Mouse (Mus musculus) megakaryocyte, embryonic 14.5 days (primary cell): ENCODE results near the gene Rora. TPM values are rescaled to one million over a fixed set of nuclear protein-coding genes. Genes with fewer than 3 reads are reported as not detected.

Source experiments
- H3K27me3 ChIP-seq: replicated peaks from 2 replicates; pipeline ENCODE3; 2012; ENCODE audit warnings: inconsistent platforms
- H3K36me3 ChIP-seq: replicated peaks from 2 replicates; pipeline ENCODE3; 2012; ENCODE audit warnings: low read length, inconsistent platforms, mixed read lengths
- H3K4me1 ChIP-seq: 2 replicates; pipeline ENCODE4 v1.6.1; 2012; ENCODE audit warnings: inconsistent platforms
- H3K4me3 ChIP-seq: replicated peaks from 2 replicates; pipeline ENCODE3; 2012; ENCODE audit warnings: moderate library complexity, mild to moderate bottlenecking, inconsistent platforms
- H3K9me3 ChIP-seq: 2 replicates; pipeline ENCODE4 v1.6.1; 2012; ENCODE audit warnings: inconsistent platforms
- FLI1 ChIP-seq: IDR thresholded peaks from 2 replicates; pipeline ENCODE4 v1.6.1; 2012; ENCODE audit warnings: low read length, inconsistent platforms, mixed read lengths
- GATA1 ChIP-seq: IDR thresholded peaks from 3 replicates; pipeline ENCODE4 v1.6.1; 2012; ENCODE audit warnings: mixed read lengths, low read length, inconsistent platforms, borderline replicate concordance
- polyA plus RNA-seq: library from polyadenylated mRNA; stranded (reverse); fragments of >175 nt; gene quantifications from 2 replicates; pipeline ENCODE4 v1.2.3, GENCODE M21; 2012; ENCODE audit warnings: low replicate concordance; ENCODE audit not compliant: insufficient read depth

Rora gene
- polyA plus RNA-seq, 1 experiment, result 2.5 TPM

DNA sequence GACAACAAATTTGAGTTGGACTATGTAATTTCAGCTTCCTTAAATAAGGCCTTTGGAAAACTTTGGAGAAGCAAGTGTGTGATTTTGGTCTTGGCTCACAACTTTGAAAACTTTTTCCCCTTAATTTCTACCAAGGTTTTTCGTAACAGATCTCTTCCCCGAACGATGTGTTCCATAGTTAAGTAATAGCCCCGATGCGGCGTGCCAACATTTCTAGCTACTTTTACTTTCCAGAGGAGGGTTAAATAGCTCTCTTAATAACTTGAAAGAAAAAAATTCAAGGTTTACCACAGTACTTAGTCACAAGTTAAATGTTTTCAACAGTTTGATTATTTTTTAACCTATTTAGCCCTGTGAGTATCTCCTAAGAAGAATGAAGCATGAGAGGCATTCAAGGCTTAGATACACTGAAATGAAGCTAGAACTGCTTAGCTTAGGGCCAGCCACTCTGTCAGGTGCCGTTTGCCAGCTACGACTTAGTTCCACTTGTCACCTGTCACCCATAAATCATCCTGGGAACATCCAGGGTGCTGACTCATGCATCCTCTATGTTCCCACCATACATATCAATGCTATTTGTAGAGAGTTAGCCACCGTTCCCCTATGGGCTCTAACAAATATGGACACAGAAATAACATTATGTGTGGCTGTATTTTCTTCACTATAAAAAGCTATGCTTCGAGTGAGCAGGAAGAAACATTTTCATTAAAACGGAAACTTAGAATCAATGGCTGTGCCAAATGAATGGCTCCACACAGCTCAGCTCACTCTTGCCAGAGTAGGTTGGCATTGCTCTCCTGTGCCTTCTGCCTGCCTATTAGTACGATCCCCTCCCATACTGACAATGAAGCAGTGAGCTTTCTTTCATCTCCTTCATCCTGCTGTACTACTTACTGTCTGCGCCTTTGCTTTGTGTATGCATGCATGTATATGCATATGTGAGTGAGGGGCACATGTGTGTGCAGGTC, 541.3 kb downstream of the Rora start:
- Histone ChIP-seq H3K27me3 (no peaks in the 10 kb centered on the region), H3K4me1 (peaks cover 6% of the 10 kb centered on the region; the same call in 1 of the 2 replicates)
- no peak for TF ChIP-seq FLI1
- no peak for TF ChIP-seq GATA1

DNA sequence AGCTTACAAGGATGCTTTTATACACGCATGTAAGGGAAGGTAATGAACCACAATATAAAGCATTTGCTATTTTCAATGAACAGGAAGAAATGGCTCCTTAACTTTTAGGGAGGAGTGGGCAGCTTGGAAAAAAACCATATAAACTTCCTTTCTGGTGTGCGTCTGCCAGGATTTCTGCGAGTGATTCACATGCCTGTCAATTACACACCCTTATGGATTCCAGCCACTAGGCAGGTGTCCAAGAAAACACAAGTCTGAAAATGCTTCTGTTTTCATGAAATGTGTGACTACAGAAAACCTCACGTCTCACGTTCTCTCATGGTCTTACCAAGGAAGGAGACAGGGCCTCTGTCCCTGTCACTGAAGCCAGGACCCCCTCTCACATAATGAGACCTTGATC, 560.2 kb downstream of the Rora start:
- H3K9me3 ChIP-seq, result no peaks in the 10 kb centered on the region
- peaks cover 4% of the 10 kb centered on the region for H3K27me3 ChIP-seq
- H3K36me3 ChIP-seq, result no peaks in the 10 kb centered on the region
- TF ChIP-seq FLI1, result no peak
- TF ChIP-seq GATA1, result no peak
- no peaks in the 10 kb centered on the region for H3K4me1 ChIP-seq
- H3K4me3 ChIP-seq, result no peak overlapping the region

More for the DNA sequence above, 541.3 kb downstream of the Rora start:
- no peaks in the 10 kb centered on the region for H3K36me3 ChIP-seq
- no peaks in the 10 kb centered on the region for H3K9me3 ChIP-seq
- H3K4me3 ChIP-seq, result peak overlapping the region; percentile 33

DNA sequence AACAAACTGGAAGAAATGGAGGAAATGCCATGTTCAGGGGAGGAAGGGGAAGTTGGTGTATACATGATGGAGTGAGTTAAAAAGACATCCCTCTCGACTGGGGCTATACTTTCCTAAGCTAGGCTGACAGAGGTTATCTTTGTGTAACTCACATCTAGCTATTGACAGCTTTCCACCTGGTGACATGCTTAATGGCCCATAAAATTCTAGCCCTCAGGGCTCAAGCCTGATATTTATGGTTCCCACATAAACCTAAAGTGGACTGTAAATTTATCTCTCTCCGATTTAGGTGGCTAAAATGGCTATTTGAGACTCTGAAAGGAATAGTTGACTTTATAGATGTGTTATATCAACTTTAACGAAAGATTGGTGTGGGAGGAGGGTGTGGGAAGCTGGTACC, 571.3 kb downstream of the Rora start:
- Histone ChIP-seq H3K36me3 (no peaks in the 10 kb centered on the region), H3K4me1 (no peaks in the 10 kb centered on the region), H3K27me3 (peaks cover 2% of the 10 kb centered on the region), H3K4me3 (no peak overlapping the region), H3K9me3 (no peaks in the 10 kb centered on the region)
- no peak for TF ChIP-seq GATA1
- no peak for TF ChIP-seq FLI1

DNA sequence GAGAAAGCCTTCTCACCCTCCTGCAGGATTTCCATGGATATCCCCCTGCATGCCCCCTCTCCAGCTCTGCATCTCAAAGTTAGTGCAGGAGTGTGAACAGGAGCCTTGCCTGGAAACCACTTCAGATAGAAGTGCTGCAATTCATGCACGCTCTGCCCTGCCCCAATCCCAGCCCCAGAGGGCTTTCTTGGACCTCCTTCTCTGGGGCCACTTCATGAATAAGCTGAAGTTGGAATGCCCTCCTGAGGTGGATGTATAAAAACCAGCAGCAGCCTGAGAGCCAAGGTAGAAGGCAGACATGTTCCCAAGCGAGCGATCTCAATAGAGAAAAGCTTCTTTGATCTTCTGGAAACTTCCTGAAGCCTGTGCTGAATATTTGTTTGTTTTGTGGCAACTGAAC, 572.8 kb downstream of the Rora start:
- H3K9me3 ChIP-seq, result peaks cover 5% of the 10 kb centered on the region
- TF ChIP-seq FLI1, result no peak
- no peak for TF ChIP-seq GATA1
- H3K27me3 ChIP-seq, result peaks cover 2% of the 10 kb centered on the region
- H3K4me1 ChIP-seq, result no peaks in the 10 kb centered on the region
- no peaks in the 10 kb centered on the region for H3K36me3 ChIP-seq
- no peak overlapping the region for H3K4me3 ChIP-seq

DNA sequence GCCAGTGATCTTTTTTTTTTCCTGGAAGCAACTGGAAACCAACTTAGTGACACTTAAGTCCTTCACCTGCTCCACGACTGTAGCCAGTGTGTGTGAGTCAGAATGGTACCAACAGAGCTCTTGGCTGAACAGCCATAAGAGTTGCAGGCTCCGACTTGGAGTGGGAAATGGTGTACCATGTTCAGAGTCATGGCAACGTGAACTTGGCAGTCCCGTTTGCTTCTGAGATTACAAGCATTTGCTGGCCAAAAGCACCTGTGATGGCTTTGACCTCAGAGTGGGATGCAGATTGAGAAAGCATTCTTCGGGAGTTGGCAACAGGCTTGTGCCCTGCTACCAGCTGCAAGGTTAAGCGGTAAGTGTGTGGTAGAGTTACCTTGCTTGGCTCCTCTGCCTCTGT, 574.2 kb downstream of the Rora start:
- Histone ChIP-seq H3K27me3 (peaks cover 2% of the 10 kb centered on the region), H3K9me3 (peaks cover 14% of the 10 kb centered on the region), H3K4me1 (no peaks in the 10 kb centered on the region), H3K4me3 (no peak overlapping the region), H3K36me3 (no peaks in the 10 kb centered on the region)
- TF ChIP-seq FLI1 (no peak), GATA1 (no peak)

DNA sequence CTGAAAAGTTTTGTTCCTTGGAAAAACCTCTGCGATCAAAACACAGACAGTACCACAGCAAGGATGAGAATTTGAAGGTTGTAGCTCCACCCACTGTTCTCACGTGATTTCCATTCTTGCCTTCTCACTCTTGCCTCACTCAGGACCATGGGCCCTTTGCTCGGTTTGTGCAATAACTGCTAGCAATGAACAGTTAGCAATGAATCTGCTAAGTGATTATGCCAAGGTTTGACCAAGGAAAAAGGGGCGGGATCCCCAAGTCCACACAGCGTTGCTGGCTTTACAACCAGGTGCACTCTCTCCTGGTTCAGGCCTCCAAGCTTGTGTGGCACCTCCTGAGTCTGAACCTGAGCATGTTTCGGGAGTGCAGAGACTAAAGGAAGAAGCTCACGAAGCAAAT, 576.3 kb downstream of the Rora start:
- peaks cover 2% of the 10 kb centered on the region for H3K27me3 ChIP-seq
- H3K4me1 ChIP-seq, result no peaks in the 10 kb centered on the region
- TF ChIP-seq GATA1 (no peak), FLI1 (no peak)
- no peak overlapping the region for H3K4me3 ChIP-seq
- H3K36me3 ChIP-seq, result no peaks in the 10 kb centered on the region
- peaks cover 14% of the 10 kb centered on the region for H3K9me3 ChIP-seq

DNA sequence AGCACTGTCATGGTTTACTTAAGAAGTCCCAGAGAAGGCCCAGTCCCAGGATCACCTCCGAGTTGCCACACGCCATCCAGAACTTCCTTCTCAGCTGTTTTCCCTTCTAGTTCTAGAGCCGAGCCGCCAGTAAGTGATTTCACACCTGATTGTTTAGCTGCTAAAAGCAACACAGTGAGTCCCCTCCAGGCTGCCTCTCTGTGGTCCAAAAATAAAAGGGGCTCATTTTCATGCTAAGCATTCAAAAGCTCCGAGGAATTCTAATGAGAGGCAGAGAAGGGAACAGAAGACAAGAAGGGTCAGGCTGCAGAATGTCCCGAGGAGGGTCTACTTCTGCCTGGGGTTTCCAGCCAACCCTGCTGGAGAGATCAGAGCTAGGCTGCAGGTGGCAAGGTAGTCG, 580.9 kb downstream of the Rora start:
- Histone ChIP-seq H3K27me3 (no peaks in the 10 kb centered on the region), H3K4me3 (no peak overlapping the region), H3K4me1 (0 out of 2 replicates have a peak, but pooled peaks cover 6% of the 10 kb centered on the region), H3K9me3 (peaks cover 14% of the 10 kb centered on the region), H3K36me3 (no peaks in the 10 kb centered on the region)
- TF ChIP-seq FLI1 (no peak), GATA1 (no peak)

DNA sequence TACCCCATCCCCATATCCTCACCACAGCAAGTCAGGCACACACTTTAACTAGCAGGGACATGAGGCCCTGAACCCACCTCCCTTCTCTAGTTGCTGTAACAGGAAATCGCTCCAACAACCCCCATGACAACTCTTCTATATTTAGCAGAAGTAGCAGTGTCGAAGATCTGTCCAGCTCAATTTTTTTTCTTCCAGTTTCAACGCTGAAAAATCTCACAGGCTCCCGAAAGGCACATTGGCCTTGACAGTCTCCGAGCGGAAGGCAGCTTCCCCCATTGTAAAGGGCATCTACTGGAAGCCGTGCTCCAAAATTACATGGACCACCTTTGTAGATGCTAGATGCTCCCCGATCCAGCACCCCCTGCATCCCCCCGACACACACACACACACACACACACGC, 583.7 kb downstream of the Rora start:
- no peak for TF ChIP-seq GATA1
- TF ChIP-seq FLI1, result no peak
- H3K36me3 ChIP-seq, result no peaks in the 10 kb centered on the region
- no peaks in the 10 kb centered on the region for H3K27me3 ChIP-seq
- H3K4me3 ChIP-seq, result no peak overlapping the region
- 0 out of 2 replicates have a peak, but pooled peaks cover 6% of the 10 kb centered on the region for H3K4me1 ChIP-seq
- H3K9me3 ChIP-seq, result peaks cover 1% of the 10 kb centered on the region

DNA sequence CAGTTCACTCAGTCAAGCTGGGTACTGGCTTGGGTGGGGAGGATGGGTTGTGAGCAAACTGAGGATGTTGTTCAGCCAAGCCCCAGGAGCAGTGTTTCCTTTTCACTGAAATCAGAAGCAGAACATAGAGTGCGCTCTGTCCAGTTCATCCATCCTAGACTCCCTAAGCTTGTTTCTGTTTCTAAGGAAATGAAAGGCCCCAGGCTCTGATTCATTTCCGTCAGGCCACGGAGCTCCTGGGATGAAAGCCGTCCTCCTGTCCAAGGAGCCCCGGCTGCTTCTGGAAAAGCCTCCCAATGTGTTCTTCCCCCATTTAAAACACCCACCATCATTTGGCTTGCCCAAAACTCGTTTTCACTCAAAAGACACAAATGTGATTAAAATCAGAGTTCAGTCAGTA, 589.0 kb downstream of the Rora start:
- 0 out of 2 replicates have a peak, but pooled peaks cover under 1% of the 10 kb centered on the region for H3K4me1 ChIP-seq
- TF ChIP-seq FLI1, result no peak
- TF ChIP-seq GATA1, result no peak
- no peaks in the 10 kb centered on the region for H3K36me3 ChIP-seq
- no peak overlapping the region for H3K4me3 ChIP-seq
- no peaks in the 10 kb centered on the region for H3K27me3 ChIP-seq
- no peaks in the 10 kb centered on the region for H3K9me3 ChIP-seq

DNA sequence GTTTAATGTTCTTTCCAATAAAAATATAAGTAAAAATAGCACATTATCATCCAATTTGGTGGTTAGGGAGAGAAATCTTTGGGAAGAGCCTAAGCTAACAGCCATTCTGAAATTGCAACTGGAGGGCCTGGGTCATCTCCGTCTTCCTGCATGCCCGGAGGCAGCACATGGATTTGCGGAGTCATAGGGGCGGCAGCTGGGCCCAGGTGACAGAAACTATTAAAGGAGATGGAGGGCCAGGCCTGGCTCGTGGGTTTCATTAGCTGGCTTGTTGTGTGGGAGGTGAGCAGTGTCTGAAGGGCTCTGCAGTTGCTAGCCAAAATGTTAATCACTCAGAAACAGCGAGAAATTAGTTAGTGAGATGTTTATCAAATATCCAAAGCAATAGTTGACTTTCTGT, 590.0 kb downstream of the Rora start:
- Histone ChIP-seq H3K4me3 (no peak overlapping the region), H3K27me3 (no peaks in the 10 kb centered on the region), H3K4me1 (no peaks in the 10 kb centered on the region), H3K9me3 (no peaks in the 10 kb centered on the region), H3K36me3 (no peaks in the 10 kb centered on the region)
- TF ChIP-seq GATA1 (no peak), FLI1 (no peak)
